Mouse (Mus musculus) neural tube, embryonic 14.5 days (tissue): ENCODE results near the gene Dtnb. TPM values are rescaled to one million over a fixed set of nuclear protein-coding genes. Genes with fewer than 3 reads are reported as not detected.
A peak's percentile ranks its signal among the peaks of the same experiment; 100 is the strongest.

Experiments
- ATAC-seq: fragments of 200-750 bp; cut with Nextera tagmentation; 2 replicates; pipeline ENCODE4 v1.8.0; 2017; ENCODE audit warnings: low read depth, mild to moderate bottlenecking, moderate TSS enrichment, moderate library complexity
- H3K27ac ChIP-seq: fragments of 300-500 bp; sonication (generic); 2 replicates; pipeline ENCODE4 v1.5.1; 2014; ENCODE audit warnings: low read depth, mild to moderate bottlenecking, control low read depth, low read length, moderate library complexity, mixed read lengths
- H3K27me3 ChIP-seq: fragments of 300-500 bp; sonication (generic); 2 replicates; pipeline ENCODE4 v1.6.1; 2014; ENCODE audit warnings: low read length; ENCODE audit not compliant: control insufficient read depth, insufficient read depth
- H3K36me3 ChIP-seq: fragments of 300-500 bp; sonication (generic); 2 replicates; pipeline ENCODE4 v1.6.1; 2014; ENCODE audit warnings: low read length, mixed read lengths; ENCODE audit not compliant: control insufficient read depth, insufficient read depth
- H3K4me1 ChIP-seq: fragments of 300-500 bp; sonication (generic); 2 replicates; pipeline ENCODE4 v1.6.1; 2014; ENCODE audit warnings: low read length; ENCODE audit not compliant: control insufficient read depth, insufficient read depth
- H3K4me2 ChIP-seq: fragments of 300-500 bp; sonication (generic); 2 replicates; pipeline ENCODE4 v1.6.1; 2014; ENCODE audit warnings: mild to moderate bottlenecking, low read depth, low read length, control low read depth
- H3K4me3 ChIP-seq: fragments of 300-500 bp; sonication (generic); 2 replicates; pipeline ENCODE4 v1.5.1; 2014; ENCODE audit warnings: low read depth, low read length, control low read depth, mixed read lengths
- H3K9ac ChIP-seq: fragments of 300-500 bp; sonication (generic); replicated peaks from 2 replicates; pipeline ENCODE4 v1.6.1; 2014; ENCODE audit warnings: low read depth, mild to moderate bottlenecking, control low read depth, low read length, mixed read lengths
- H3K9me3 ChIP-seq: fragments of 300-500 bp; sonication (generic); 2 replicates; pipeline ENCODE4 v1.6.1; 2016; ENCODE audit warnings: low read length; ENCODE audit not compliant: control insufficient read depth
- WGBS: fragments of 180-500 bp; shearing (Covaris S2); extraction: QIAGEN DNeasy Blood & Tissue Kit; methylation state at CpG from one replicate; pipeline ENCODE4 v1.1.7; 2014; 5-methylcytosine and 5-hydroxymethylcytosine counted together
- polyA plus RNA-seq: library from polyadenylated mRNA; unstranded; fragments of >200 nt; fragmentation: Nextera tagmentation; extraction: Ambion mirVana; gene quantifications from 2 replicates; pipeline ENCODE4 v1.2.1, GENCODE M21; 2014

The Dtnb gene
- polyA plus RNA-seq, 1 experiment from 2014 or later = 72.6 TPM

DNA sequence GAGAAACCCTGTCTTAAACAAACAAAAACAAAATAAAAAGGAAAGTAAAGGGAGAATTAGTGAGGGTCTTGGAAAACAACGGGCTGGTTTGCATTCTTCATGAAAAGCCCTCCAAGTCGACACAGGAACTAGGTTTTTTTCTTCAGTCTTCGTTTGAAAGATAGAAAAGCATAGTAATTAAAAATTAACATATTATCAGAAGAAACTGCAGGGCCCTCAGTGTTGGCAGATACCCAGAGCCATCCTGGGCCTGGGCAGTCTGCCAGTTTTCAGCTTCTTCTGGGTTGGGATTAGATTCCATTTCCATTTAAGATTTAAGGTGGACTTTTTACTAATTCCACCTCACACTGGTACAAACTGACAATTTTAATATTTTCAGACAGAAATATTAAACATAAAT is 151.6 kb downstream of the Dtnb start:
- Histone ChIP-seq H3K4me1 (0 out of 2 replicates have a peak, but pooled peaks cover 2% of the 10 kb centered on the region), H3K4me3 (no peak overlapping the region), H3K27me3 (no peaks in the 10 kb centered on the region), H3K9ac (no peak overlapping the region), H3K9me3 (no peaks in the 10 kb centered on the region), H3K36me3 (no peaks in the 10 kb centered on the region), H3K4me2 (no peak overlapping the region), H3K27ac (no peak overlapping the region)
- no peak for ATAC-seq
- 33% methylated on average over 3 of the region's 3 CpGs for WGBS

DNA sequence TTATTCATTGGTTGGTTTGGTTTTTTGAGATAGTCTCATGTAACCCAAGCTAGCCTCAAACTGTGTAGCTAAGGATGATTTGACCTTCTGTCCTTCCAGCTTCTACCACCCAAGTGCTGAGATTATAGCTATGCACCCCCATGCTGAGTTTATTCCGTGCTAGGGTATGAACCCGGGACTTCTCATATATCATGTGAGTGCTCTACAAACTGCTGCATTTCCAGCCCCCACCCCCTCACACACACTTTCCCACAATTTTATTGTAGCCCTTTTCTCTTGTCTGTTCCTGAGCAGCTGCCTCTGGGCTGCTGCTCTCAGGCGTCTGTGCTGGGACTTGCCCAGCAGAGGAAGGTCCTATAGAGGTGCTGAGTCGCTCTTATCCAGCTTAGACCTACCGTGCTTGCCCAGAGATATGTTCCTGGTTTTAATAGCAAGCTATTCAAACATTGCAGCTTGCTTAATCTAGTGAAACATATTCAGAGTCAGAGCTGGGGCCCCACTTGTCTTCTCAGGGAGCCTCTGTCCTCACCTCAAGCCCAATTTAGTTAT is 152.7 kb downstream of the Dtnb start:
- Histone ChIP-seq H3K27ac (no peak overlapping the region), H3K9me3 (no peaks in the 10 kb centered on the region), H3K36me3 (no peaks in the 10 kb centered on the region), H3K9ac (no peak overlapping the region), H3K4me1 (0 out of 2 replicates have a peak, but pooled peaks cover 2% of the 10 kb centered on the region), H3K4me3 (no peak overlapping the region), H3K27me3 (no peaks in the 10 kb centered on the region), H3K4me2 (no peak overlapping the region)
- WGBS = 40% methylated on average over 5 of the region's 5 CpGs
- peak; percentile 56; the same call in 1 of the 2 replicates for ATAC-seq

DNA sequence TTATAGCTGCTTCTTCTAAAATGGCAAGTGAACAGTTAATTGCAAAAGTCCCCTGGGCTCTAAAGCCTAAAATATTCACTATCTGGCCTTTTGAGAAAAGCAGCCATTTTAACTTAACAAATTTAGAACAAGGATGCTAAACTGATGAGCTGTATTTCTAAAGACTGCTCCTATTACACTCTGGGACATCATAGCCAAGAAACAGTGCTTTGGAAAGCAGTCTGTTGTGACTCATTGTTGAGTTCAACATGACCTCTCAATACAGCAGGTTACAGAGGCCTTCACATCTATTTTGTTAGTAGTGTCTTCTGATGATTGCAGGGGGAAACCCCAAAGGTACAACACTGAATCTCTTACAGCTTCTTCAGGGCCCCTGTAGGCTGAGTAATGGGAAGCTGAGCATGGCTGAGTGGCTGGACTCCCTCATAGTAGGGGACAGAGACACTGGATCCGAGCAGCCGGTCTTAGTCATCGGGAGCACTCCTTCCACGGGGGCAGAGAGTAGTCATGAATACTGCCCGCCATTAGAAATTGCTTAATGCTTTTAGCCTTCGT is 157.4 kb downstream of the Dtnb start:
- no peak overlapping the region for H3K4me3 ChIP-seq
- ATAC-seq = no peak
- no peaks in the 10 kb centered on the region for H3K27me3 ChIP-seq
- H3K9ac ChIP-seq = no peak overlapping the region
- 90% methylated on average over 6 of the region's 6 CpGs for WGBS
- H3K27ac ChIP-seq = no peak overlapping the region
- 0 out of 2 replicates have a peak, but pooled peaks cover 2% of the 10 kb centered on the region for H3K4me1 ChIP-seq
- H3K4me2 ChIP-seq = no peak overlapping the region
- H3K36me3 ChIP-seq = no peaks in the 10 kb centered on the region
- H3K9me3 ChIP-seq = no peaks in the 10 kb centered on the region

DNA sequence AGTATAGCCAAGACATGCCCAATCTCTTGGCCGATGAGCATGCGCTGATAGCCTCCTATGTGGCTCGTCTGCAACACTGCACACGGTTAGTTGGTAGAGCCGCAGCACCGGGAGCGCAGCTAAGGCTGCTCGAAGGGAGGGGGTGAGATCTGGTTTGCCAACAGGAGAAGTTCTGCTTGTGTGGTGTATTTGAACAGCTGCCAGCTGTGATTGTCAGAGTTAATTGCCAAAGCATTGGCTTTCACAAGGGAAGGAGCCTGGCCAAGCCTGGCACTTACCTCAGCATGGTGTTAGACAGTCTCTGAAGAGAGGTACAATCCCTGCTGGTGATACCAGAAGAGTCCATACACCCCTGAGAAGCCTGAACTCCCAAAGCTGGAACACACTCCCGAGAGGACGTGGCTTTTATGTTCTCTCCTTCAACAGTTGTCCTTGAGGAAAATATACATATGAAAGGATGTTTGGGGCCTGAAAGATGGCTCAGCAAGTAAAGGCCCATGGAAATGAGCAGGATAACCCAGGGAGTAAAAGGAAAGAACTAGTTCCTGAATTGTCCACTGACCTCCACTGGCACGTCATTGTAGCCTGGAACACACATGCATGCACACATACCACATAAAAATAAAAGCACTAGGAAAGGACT is 160.6 kb downstream of the Dtnb start:
- no peak overlapping the region for H3K27ac ChIP-seq
- H3K27me3 ChIP-seq = no peaks in the 10 kb centered on the region
- 47% methylated on average over 11 of the region's 11 CpGs for WGBS
- no peak overlapping the region for H3K4me2 ChIP-seq
- H3K9ac ChIP-seq = no peak overlapping the region
- no peak overlapping the region for H3K4me3 ChIP-seq
- no peaks in the 10 kb centered on the region for H3K9me3 ChIP-seq
- no peaks in the 10 kb centered on the region for H3K36me3 ChIP-seq
- no peaks in the 10 kb centered on the region for H3K4me1 ChIP-seq
- ATAC-seq = peak; percentile 78; the same call in 1 of the 2 replicates

DNA sequence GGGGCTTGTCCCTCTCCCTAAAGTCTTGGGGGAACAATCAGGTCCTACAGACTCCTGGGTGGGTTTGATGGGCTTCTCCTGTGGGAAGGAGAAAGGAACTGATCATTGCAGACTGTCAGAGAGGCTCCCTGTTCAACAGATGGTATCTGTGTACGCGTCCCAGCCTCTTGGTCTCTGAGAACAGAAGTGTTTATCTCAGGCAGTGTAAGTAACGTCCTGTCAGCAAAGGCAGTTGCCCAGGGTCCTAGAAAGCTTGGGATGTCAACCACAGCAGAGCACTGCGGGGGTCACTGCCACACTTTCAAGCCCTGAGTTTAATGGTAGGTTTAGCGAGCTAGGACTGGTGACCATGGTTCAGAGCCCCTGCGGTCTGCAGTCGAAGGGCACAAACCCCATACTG is 161.1 kb downstream of the Dtnb start:
- no peaks in the 10 kb centered on the region for H3K9me3 ChIP-seq
- ATAC-seq = no peak
- no peak overlapping the region for H3K27ac ChIP-seq
- H3K4me2 ChIP-seq = no peak overlapping the region
- WGBS = 81% methylated on average over 7 of the region's 7 CpGs
- no peaks in the 10 kb centered on the region for H3K36me3 ChIP-seq
- H3K27me3 ChIP-seq = no peaks in the 10 kb centered on the region
- H3K4me3 ChIP-seq = no peak overlapping the region
- H3K9ac ChIP-seq = no peak overlapping the region
- H3K4me1 ChIP-seq = no peaks in the 10 kb centered on the region

DNA sequence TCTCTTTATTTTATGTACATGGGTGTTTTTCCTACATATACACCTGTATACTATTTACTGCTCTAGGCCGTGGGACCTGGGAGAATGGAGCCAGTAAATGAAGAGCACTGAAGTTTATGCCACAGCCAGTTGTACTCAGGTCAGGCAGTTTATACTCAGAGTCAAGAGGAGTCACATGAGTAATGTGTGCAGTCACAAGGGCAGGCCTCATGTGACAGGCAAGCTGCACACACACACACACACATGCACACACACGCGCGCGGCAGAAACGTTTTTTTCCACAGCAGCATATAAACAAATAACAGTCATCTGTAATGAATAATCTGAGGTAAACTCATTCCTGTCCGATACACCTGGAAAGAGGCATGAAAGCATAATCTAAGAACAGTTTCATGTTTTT is 164.8 kb downstream of the Dtnb start:
- no peak for ATAC-seq
- no peak overlapping the region for H3K9ac ChIP-seq
- no peaks in the 10 kb centered on the region for H3K27me3 ChIP-seq
- H3K9me3 ChIP-seq = no peaks in the 10 kb centered on the region
- no peak overlapping the region for H3K4me2 ChIP-seq
- no peaks in the 10 kb centered on the region for H3K4me1 ChIP-seq
- H3K36me3 ChIP-seq = no peaks in the 10 kb centered on the region
- H3K4me3 ChIP-seq = no peak overlapping the region
- 93% methylated on average over 7 of the region's 7 CpGs for WGBS
- no peak overlapping the region for H3K27ac ChIP-seq

DNA sequence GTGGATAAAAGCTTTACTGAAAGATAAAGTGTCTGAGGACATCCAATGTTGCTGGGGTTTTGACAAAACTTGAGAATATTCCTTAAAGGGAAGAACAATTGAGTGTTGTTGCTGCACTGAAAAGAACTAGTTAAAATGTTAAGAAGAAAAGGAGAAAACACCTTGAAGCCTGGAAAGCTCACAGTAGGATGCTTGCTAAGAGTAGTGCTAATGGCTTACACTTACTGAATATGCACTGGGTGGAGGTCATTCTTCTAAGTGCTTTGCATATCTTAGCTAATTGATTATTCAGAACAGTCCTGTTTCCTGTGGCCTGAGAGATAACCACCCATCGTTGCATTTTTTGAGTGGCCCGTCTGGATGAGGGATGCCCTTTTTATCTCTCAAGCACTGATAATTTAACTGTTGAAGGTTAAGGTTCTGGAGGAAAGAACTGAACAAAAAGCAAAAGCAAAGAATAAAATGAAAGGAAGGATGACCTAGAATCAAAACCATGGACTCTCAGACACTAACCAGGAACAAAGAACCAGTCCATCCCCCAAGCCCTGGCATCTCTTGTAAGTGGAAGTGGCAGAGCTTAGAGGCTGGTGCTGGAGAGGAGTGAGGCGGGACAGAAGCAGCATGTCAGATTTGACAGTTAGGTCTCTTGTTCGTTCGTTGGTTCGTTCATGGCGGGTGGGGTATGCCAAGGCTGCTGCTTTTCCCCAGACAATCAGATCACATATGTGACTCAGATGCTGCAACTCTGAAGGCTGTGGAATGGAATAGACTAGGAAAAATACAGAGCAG is 166.8 kb downstream of the Dtnb start:
- no peak overlapping the region for H3K4me3 ChIP-seq
- no peaks in the 10 kb centered on the region for H3K4me1 ChIP-seq
- H3K36me3 ChIP-seq = no peaks in the 10 kb centered on the region
- H3K27ac ChIP-seq = no peak overlapping the region
- no peaks in the 10 kb centered on the region for H3K9me3 ChIP-seq
- no peak overlapping the region for H3K4me2 ChIP-seq
- 55% methylated on average over 7 of the region's 7 CpGs for WGBS
- H3K27me3 ChIP-seq = no peaks in the 10 kb centered on the region
- no peak overlapping the region for H3K9ac ChIP-seq
- ATAC-seq = no peak

DNA sequence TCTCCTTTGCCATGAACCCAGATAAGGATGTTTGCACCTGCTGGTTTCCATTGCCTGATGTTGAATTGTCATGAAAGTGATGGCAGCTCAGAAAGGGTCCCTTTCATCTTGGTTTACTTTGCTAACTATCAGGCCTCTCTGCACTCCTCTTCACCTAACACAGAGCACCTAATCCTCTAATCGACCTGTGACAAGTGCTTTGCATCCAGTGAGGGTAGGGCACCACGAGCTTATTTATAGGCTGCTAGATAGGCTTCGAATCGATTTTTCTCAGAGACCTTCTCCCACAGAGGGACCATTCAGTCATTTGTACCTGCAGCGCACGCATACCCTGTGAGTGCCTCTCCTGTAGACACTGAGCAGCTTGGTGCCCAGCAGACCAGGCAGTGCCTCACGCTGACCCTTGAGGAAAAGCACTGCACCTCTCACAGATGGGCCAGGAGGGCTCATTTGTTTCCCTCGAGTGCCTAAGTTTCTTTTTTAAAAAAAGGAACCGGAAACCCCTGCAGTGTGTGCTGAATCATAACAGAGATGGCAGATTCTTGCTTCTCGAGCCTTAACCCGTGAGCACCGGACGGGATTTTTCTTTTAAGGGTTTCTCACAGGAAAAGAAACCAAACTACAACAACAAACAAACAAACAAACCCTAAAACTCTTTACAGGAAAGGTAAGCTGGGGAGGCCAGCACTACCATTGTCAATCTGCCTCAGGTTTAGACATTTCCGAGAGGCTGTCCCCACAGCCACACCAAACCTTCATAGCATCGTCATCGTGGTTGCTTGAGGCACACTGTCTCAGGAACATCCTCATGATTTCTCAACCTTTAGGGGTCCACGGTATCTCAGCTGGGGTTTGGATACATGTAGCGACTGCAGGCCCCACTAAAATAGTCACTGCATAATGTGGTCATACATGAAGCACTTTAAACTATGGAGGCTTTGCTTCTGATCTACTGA is 167.8 kb downstream of the Dtnb start:
- no peaks in the 10 kb centered on the region for H3K4me1 ChIP-seq
- H3K27me3 ChIP-seq = no peaks in the 10 kb centered on the region
- H3K36me3 ChIP-seq = no peaks in the 10 kb centered on the region
- H3K4me3 ChIP-seq = no peak overlapping the region
- no peak overlapping the region for H3K4me2 ChIP-seq
- WGBS = 72% methylated on average over 18 of the region's 18 CpGs
- H3K9ac ChIP-seq = no peak overlapping the region
- H3K9me3 ChIP-seq = no peaks in the 10 kb centered on the region
- H3K27ac ChIP-seq = 0 out of 2 replicates have a peak overlapping the region, but pooled peaks have one; percentile 22
- ATAC-seq = 0 out of 2 replicates have a peak, but pooled peaks have one; percentile 28
